Mouse (Mus musculus): ENCODE results near the gene Xrcc6. TPM values are rescaled to one million over a fixed set of nuclear protein-coding genes. Genes with fewer than 3 reads are reported as not detected.
"Not testable (repeated sequence)": the region's sequence is repeated elsewhere in the genome, so short reads cannot be mapped to it uniquely, and the experiment has no call there.

Xrcc6 gene
- total RNA-seq, 2 experiments from 2014 or later, result 23.9 to 25.4 TPM

- H3K27ac ChIP-seq, result no peak overlapping the region
- DNase-seq, result no peak
- no peak for TF ChIP-seq CTCF (IDR thresholded peaks at IDR 0.05)
- intact Hi-C loops (cut with DNase I), result no loop called here
- H3K4me3 ChIP-seq, result no peak overlapping the region
Observed at GRCm38 (mm10) chr15:81954716-81955115, 32.9 kb upstream of the Xrcc6 start.

GRCm38 (mm10) chr15:81955414-81955813 lies 32.2 kb upstream of the Xrcc6 start:
- no peak for TF ChIP-seq CTCF (IDR thresholded peaks at IDR 0.05)

GRCm38 (mm10) chr15:81956457-81956856 lies 31.2 kb upstream of the Xrcc6 start:
- Histone ChIP-seq H3K27ac (no peak overlapping the region), H3K4me3 (no peak overlapping the region)
- TF ChIP-seq CTCF (IDR thresholded peaks at IDR 0.05), result peak; percentile 88
- intact Hi-C loops (cut with DNase I), result no loop called here
- DNase-seq, result peak; percentile 49

More at GRCm38 (mm10) chr15:81955414-81955813, 32.2 kb upstream of the Xrcc6 start:
- Histone ChIP-seq H3K4me3 (no peak overlapping the region), H3K27ac (no peak overlapping the region)
- intact Hi-C loops (cut with DNase I), result no loop called here
- DNase-seq, result no peak

GRCm38 (mm10) chr15:81957598-81957997 lies 30.0 kb upstream of the Xrcc6 start:
- Histone ChIP-seq H3K4me3 (no peak overlapping the region), H3K27ac (no peak overlapping the region)
- no peak for TF ChIP-seq CTCF (IDR thresholded peaks at IDR 0.05)
- DNase-seq, result no peak
- intact Hi-C loops (cut with DNase I), result no loop called here

- no peak overlapping the region for H3K27ac ChIP-seq
Observed at GRCm38 (mm10) chr15:81958906-81959305, 28.7 kb upstream of the Xrcc6 start.

GRCm38 (mm10) chr15:81960171-81961077 lies 27.2 kb upstream of the Xrcc6 start, which contains the start of gene Pmm1:
Gene Pmm1, minus strand, starts transcription at chr15:81960930.
- H3K27ac ChIP-seq, result peak within 1 kb of the TSS; percentile 84
- intact Hi-C loops (cut with DNase I), result loop anchor here (1.0 kb wide), 1 partner anchor 29 kb away; no protein-coding TSS in a partner anchor
- DNase-seq, result peak; percentile 100
- TF ChIP-seq CTCF (IDR thresholded peaks at IDR 0.05), result peak; percentile 79
- H3K4me3 ChIP-seq, result peak within 1 kb of the TSS; percentile 97

More at GRCm38 (mm10) chr15:81958906-81959305, 28.7 kb upstream of the Xrcc6 start:
- intact Hi-C loops (cut with DNase I), result no loop called here
- DNase-seq, result no peak
- H3K4me3 ChIP-seq, result no peak overlapping the region
- no peak for TF ChIP-seq CTCF (IDR thresholded peaks at IDR 0.05)

GRCm38 (mm10) chr15:81961078-81961451 lies 26.6 kb upstream of the Xrcc6 start:
- H3K27ac ChIP-seq, result peak overlapping the region; percentile 81
- no peak for DNase-seq
- TF ChIP-seq CTCF (IDR thresholded peaks at IDR 0.05), result no peak
- H3K4me3 ChIP-seq, result peak overlapping the region; percentile 97
- intact Hi-C loops (cut with DNase I), result no loop called here

- TF ChIP-seq CTCF (IDR thresholded peaks at IDR 0.05), result no peak
- intact Hi-C loops (cut with DNase I), result no loop called here
- DNase-seq, result no peak
- H3K4me3 ChIP-seq, result no peak overlapping the region
- no peak overlapping the region for H3K27ac ChIP-seq
Observed at GRCm38 (mm10) chr15:81964262-81964661, 23.4 kb upstream of the Xrcc6 start.

- no peak for TF ChIP-seq CTCF (IDR thresholded peaks at IDR 0.05)
- no peak for DNase-seq
- intact Hi-C loops (cut with DNase I), result no loop called here
- Histone ChIP-seq H3K27ac (no peak overlapping the region), H3K4me3 (no peak overlapping the region)
Observed at GRCm38 (mm10) chr15:81964980-81965545, 22.6 kb upstream of the Xrcc6 start.

- Histone ChIP-seq H3K27ac (no peak overlapping the region), H3K4me3 (no peak overlapping the region)
- intact Hi-C loops (cut with DNase I), result no loop called here
- no peak for DNase-seq
- TF ChIP-seq CTCF (IDR thresholded peaks at IDR 0.05), result no peak
Observed at GRCm38 (mm10) chr15:81966062-81966829, 21.4 kb upstream of the Xrcc6 start.

GRCm38 (mm10) chr15:81967821-81968220 lies 19.8 kb upstream of the Xrcc6 start:
- no peak for DNase-seq
- Histone ChIP-seq H3K27ac (no peak overlapping the region), H3K4me3 (no peak overlapping the region)
- no peak for TF ChIP-seq CTCF (IDR thresholded peaks at IDR 0.05)
- intact Hi-C loops (cut with DNase I), result no loop called here

- Histone ChIP-seq H3K27ac (no peak overlapping the region), H3K4me3 (no peak overlapping the region)
- TF ChIP-seq CTCF (IDR thresholded peaks at IDR 0.05), result no peak
- intact Hi-C loops (cut with DNase I), result no loop called here
- DNase-seq, result no peak
Observed at GRCm38 (mm10) chr15:81968447-81968846, 19.2 kb upstream of the Xrcc6 start.

GRCm38 (mm10) chr15:81969173-81969572 lies 18.5 kb upstream of the Xrcc6 start:
- no peak overlapping the region for H3K4me3 ChIP-seq
- H3K27ac ChIP-seq, result no peak overlapping the region
- no peak for TF ChIP-seq CTCF (IDR thresholded peaks at IDR 0.05)
- no peak for DNase-seq
- intact Hi-C loops (cut with DNase I), result no loop called here

GRCm38 (mm10) chr15:81969635-81970034 lies 18.0 kb upstream of the Xrcc6 start:
- H3K4me3 ChIP-seq; H3K27ac ChIP-seq; DNase-seq; intact Hi-C loops (cut with DNase I): not testable (repeated sequence)

GRCm38 (mm10) chr15:81970498-81970897 lies 17.1 kb upstream of the Xrcc6 start:
- H3K27ac ChIP-seq; intact Hi-C loops (cut with DNase I); DNase-seq; H3K4me3 ChIP-seq: not testable (repeated sequence)

- DNase-seq, H3K4me3 ChIP-seq, H3K27ac ChIP-seq: not testable (repeated sequence)
- intact Hi-C loops (cut with DNase I), result loop anchor here (5.0 kb wide), 1 partner anchor 412 kb away; no protein-coding TSS in a partner anchor
Observed at GRCm38 (mm10) chr15:81975156-81975555, 12.5 kb upstream of the Xrcc6 start.

Measured in gastrocnemius, adult 2 months (tissue).